In genomic region chr4:123607174-123607573, GRCm38 (mm10) we compare ENCODE assay signal across 9 mouse cellular contexts.
DNase-seq lines count a peak whose midpoint lies in the region; ATAC-seq and TF ChIP-seq lines count a peak whose summit lies in the region.
"Had no signal": no experiment of that assay in that cellular context is flagged by ENCODE, and none has a peak within 500 bp of the region (broad histone marks: within the 10 kb centered on the region; RNA-seq: fewer than 3 reads in every experiment).

No protein-coding gene starts in this region.

- H3K36me3 ChIP-seq in liver, embryonic 12.5 days, result no peaks in the 10 kb centered on the region; the same call in 1 of the 2 replicates
- peaks cover 34% of the 10 kb centered on the region for H3K36me3 ChIP-seq in E14TG2a.4 (ENCODE audit: insufficient read depth, low read length)
- H3K36me3 ChIP-seq: kidney, embryonic 15.5 days had no signal

- POLR2A ChIA-PET in Patski (lab: Charles Lee), result interaction anchor here (0.9 kb wide), 1 partner anchor 10 kb away, joined by 4 read pairs; no protein-coding TSS in a partner anchor

- no peak overlapping the region for H3K4me2 ChIP-seq in liver, embryonic 12.5 days
- H3K4me2 ChIP-seq: kidney, embryonic 15.5 days had no signal

- no peaks in the 10 kb centered on the region for H3K27me3 ChIP-seq in liver, embryonic 12.5 days (replicated peaks)
- H3K27me3 ChIP-seq in E14TG2a.4 (ENCODE audit: insufficient read depth, low read length) (no peaks in the 10 kb centered on the region), Patski (no peaks in the 10 kb centered on the region)
- H3K27me3 ChIP-seq: kidney, embryonic 15.5 days had no signal

- 68% methylated on average over 1 of the region's 1 CpGs for WGBS in liver, embryonic 12.5 days (ENCODE audit: insufficient replicate concordance)

- CTCF ChIA-PET in Patski (lab: Charles Lee), result interaction anchor here (1.2 kb wide), 1 partner anchor 12 kb away, joined by 3 read pairs; no protein-coding TSS in a partner anchor

- DNase-seq in liver, result peak; percentile 27
- no peak for DNase-seq in Patski (ENCODE audit: low read depth, low spot score)
- DNase-seq in spleen, adult 12 weeks (ENCODE audit: low spot score), result no peak
- DNase-seq in testis, postnatal 10 days (ENCODE audit: low spot score), result no peak
- DNase-seq: gastrocnemius, postnatal 36 days had no signal

- in situ Hi-C loops in Patski (cut with MboI; ENCODE audit: low pct_unique_long_range_greater_than_20kb), result no loop called here

- H3K4me3 ChIP-seq in liver, embryonic 12.5 days, result no peak overlapping the region
- H3K4me3 ChIP-seq in E14TG2a.4 (replicated peaks; ENCODE audit: low read length), result no peak overlapping the region
- H3K4me3 ChIP-seq: kidney, embryonic 15.5 days had no signal

- no peak overlapping the region for H3K9ac ChIP-seq in liver, embryonic 12.5 days
- H3K9ac ChIP-seq: kidney, embryonic 15.5 days had no signal

- TF ChIP-seq CTCF in E14TG2a.4 (conservative IDR thresholded peaks at IDR 0.05; ENCODE audit: low read length) (peak; percentile 46), Patski (IDR thresholded peaks at IDR 0.05) (peak; percentile 56)

- no peak overlapping the region for H3K27ac ChIP-seq in liver, embryonic 12.5 days
- H3K27ac ChIP-seq: kidney, embryonic 15.5 days had no signal

- no peak for ATAC-seq in liver, embryonic 12.5 days
- ATAC-seq in Patski, result no peak
- ATAC-seq in megakaryocyte progenitor cell, adult 5-6 weeks (replicated peaks; ENCODE audit: poor library complexity), result peak; percentile 76

- H3K9me3 ChIP-seq in liver, embryonic 12.5 days (replicated peaks), result peaks cover 4% of the 10 kb centered on the region; the same call in 1 of the 2 replicates
- H3K9me3 ChIP-seq in E14TG2a.4 (ENCODE audit: low read length), result no peaks in the 10 kb centered on the region

- H3K4me1 ChIP-seq in liver, embryonic 12.5 days, result no peaks in the 10 kb centered on the region
- H3K4me1 ChIP-seq in E14TG2a.4 (replicated peaks; ENCODE audit: low read depth, low read length), result peaks cover 83% of the 10 kb centered on the region
